Mouse (Mus musculus) left cerebral cortex, adult 6 months (tissue): ENCODE measurements around the gene Tbcb. TPM values are rescaled to one million over a fixed set of nuclear protein-coding genes. Genes with fewer than 3 reads are reported as not detected.

Experiments used
- long read RNA-seq, 2 experiments: library from polyadenylated mRNA; unstranded; transcript quantifications; one replicate each; pipeline ENCODE4 v2.0.0; 2019 to 2020
- polyA plus RNA-seq: library from polyadenylated mRNA; unstranded; fragments of <200 nt; fragmentation: Nextera tagmentation; gene quantifications from 2 replicates; pipeline ENCODE4 v1.2.3, GENCODE M21; 2021

Gene Tbcb
- polyA plus RNA-seq = 249 and 338 TPM in 2 replicates
- long read RNA-seq, experiment 1, transcript Tbcb-201 (6 exons, 1,416 nt) = major isoform, 79 of 79 reads
- long read RNA-seq, experiment 1, partial matches to known transcripts = 0 of 79 reads
- long read RNA-seq, experiment 1, other reads (novel, unspliced or antisense) = 0 of 79 reads
- long read RNA-seq, experiment 2, transcript Tbcb-201 (6 exons, 1,416 nt) = major isoform, 226 of 255 reads
- long read RNA-seq, experiment 2, transcript Tbcb-202 (3 exons, 502 nt) = minor isoform, 9 of 255 reads
- long read RNA-seq, experiment 2, partial matches to known transcripts = 11 of 255 reads
- long read RNA-seq, experiment 2, other reads (novel, unspliced or antisense) = 9 of 255 reads

GRCm38 (mm10) chr7:30231669-30232454 lies at the start of gene Tbcb, which contains the start of gene Polr2i:
TSS of gene Tbcb (minus strand) at chr7:30232272.
TSS of gene Polr2i (plus strand) at chr7:30231948.

GRCm38 (mm10) chr7:30279951-30280669 lies 48.0 kb upstream of the Tbcb start, which contains the start of the genes Thap8 and Wdr62:
TSS of gene Thap8 (plus strand) at chr7:30280094.
TSS of gene Wdr62 (minus strand) at chr7:30280419.

GRCm38 (mm10) chr7:30235625-30236024 lies 3.6 kb upstream of the Tbcb start, which contains the start of gene Ovol3:
TSS of gene Ovol3 (minus strand) at chr7:30235725.

GRCm38 (mm10) chr7:30198481-30198971 lies 33.5 kb downstream of the Tbcb start, which contains the start of gene Capns1:
TSS of gene Capns1 (minus strand) at chr7:30198811.

GRCm38 (mm10) chr7:30183879-30184289 lies 48.2 kb downstream of the Tbcb start, which contains the start of gene Cox7a1:
TSS of gene Cox7a1 (plus strand) at chr7:30184144.

Other genes with a start within 250 kb of the Tbcb start
- gene Zfp568, start 248.3 kb downstream of the Tbcb start, polyA plus RNA-seq = 0.28 and 0.87 TPM in 2 replicates
- 4.4 and 5.3 TPM in 2 replicates for gene Zfp14, start 180.9 kb downstream of the Tbcb start, polyA plus RNA-seq
- 2.5 TPM in 2 replicates for gene Zfp82, start 159.4 kb downstream of the Tbcb start, polyA plus RNA-seq
- gene Gm26920, start 141.9 kb downstream of the Tbcb start, polyA plus RNA-seq = 0.59 and 0.85 TPM in 2 replicates
- 7.2 and 9.2 TPM in 2 replicates for gene Zfp566, start 141.7 kb downstream of the Tbcb start, polyA plus RNA-seq
- 52.2 and 70.6 TPM in 2 replicates for gene Zfp260, start 137.5 kb downstream of the Tbcb start, polyA plus RNA-seq
- 6.5 and 10.3 TPM in 2 replicates for gene Zfp382, start 110.3 kb downstream of the Tbcb start, polyA plus RNA-seq
- 3.5 and 6.3 TPM in 2 replicates for gene Zfp146, start 62.5 kb downstream of the Tbcb start, polyA plus RNA-seq
- gene Cox7a1, start 48.1 kb downstream of the Tbcb start, polyA plus RNA-seq = 16.1 and 18.0 TPM in 2 replicates
- 33.9 and 42.1 TPM in 2 replicates for gene Capns1, start 33.5 kb downstream of the Tbcb start, polyA plus RNA-seq
- 137 and 163 TPM in 2 replicates for gene Polr2i, start 324 bp downstream of the Tbcb start, polyA plus RNA-seq
- gene Ovol3, start 3.5 kb upstream of the Tbcb start, polyA plus RNA-seq = not detected in 2 replicates
- 0.15 and 0.24 TPM in 2 replicates for gene Thap8, start 47.8 kb upstream of the Tbcb start, polyA plus RNA-seq
- 0.26 and 0.46 TPM in 2 replicates for gene Wdr62, start 48.1 kb upstream of the Tbcb start, polyA plus RNA-seq
- gene Clip3, start 59.5 kb upstream of the Tbcb start, polyA plus RNA-seq = 112 and 324 TPM in 2 replicates
- gene Alkbh6, start 76.4 kb upstream of the Tbcb start, polyA plus RNA-seq = 144 and 154 TPM in 2 replicates
- 0.79 and 1.5 TPM in 2 replicates for gene Syne4, start 82.5 kb upstream of the Tbcb start, polyA plus RNA-seq
- gene E130208F15Rik, start 89.5 kb upstream of the Tbcb start, polyA plus RNA-seq = 4.9 TPM in 1 of 2 replicates, not detected in the other
- gene Sdhaf1, start 91.6 kb upstream of the Tbcb start, polyA plus RNA-seq = 22.9 and 31.6 TPM in 2 replicates
- gene Lrfn3, start 130.5 kb upstream of the Tbcb start, polyA plus RNA-seq = 4.3 and 5.7 TPM in 2 replicates
- 109 and 120 TPM in 2 replicates for gene Tyrobp, start 181.5 kb upstream of the Tbcb start, polyA plus RNA-seq
- gene Hcst, start 187.6 kb upstream of the Tbcb start, polyA plus RNA-seq = 3.4 TPM in 2 replicates
- 0.63 and 0.77 TPM in 2 replicates for gene Nfkbid, start 189.5 kb upstream of the Tbcb start, polyA plus RNA-seq
- gene Aplp1, start 213.3 kb upstream of the Tbcb start, polyA plus RNA-seq = 261 and 1,018 TPM in 2 replicates
- 2.8 and 3.5 TPM in 2 replicates for gene Kirrel2, start 225.4 kb upstream of the Tbcb start, polyA plus RNA-seq
- 0.39 and 0.83 TPM in 2 replicates for gene Nphs1, start 226.0 kb upstream of the Tbcb start, polyA plus RNA-seq